Mouse (Mus musculus): Measurements from ENCODE around the gene Mfsd4a.
A peak's percentile ranks its signal among the peaks of the same experiment; 100 is the strongest.

Mfsd4a gene

GRCm38 (mm10) chr1:132014800-132015199, 53.1 kb downstream of the Mfsd4a start:
- DNase-seq, result no peak

DNA sequence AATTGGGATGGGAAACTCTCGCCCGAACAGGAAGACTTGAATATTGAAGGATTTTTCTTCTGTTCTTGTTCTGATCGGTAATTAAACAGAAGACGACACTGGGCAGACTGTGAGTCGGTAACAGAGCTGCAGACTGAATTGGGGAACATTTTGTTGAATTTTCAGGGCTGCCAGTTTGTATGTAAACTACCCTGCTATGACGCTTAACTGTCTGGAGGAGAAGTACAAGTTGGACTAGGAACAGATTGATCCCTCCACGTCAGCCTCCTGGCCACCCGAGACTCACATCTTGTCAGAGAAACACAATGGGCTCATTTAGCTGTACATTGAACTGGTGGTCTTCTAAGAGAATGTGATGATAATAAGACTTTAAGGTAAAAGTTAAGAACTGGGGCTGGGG, 55.0 kb downstream of the Mfsd4a start:
- no peak for DNase-seq

DNA sequence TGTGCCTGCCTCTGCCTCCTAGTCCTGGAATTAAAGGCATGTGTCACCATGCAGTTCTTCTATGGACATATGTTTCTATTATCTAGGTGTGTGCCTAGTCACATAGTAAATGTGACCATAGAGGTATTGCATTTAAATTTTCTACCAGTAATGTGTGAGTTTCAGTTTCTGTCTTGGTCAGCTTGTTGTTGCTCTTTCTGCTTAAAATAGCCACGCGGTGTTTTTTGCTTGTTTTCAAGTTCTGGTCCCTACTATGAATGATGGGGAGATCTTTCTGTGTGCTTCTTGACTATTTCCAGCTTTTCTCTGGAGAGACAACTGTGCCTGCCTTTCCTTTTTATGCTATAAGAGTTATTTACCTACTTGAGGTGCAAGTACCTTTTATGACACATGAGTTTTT, 56.1 kb downstream of the Mfsd4a start:
- DNase-seq, result no peak

DNA sequence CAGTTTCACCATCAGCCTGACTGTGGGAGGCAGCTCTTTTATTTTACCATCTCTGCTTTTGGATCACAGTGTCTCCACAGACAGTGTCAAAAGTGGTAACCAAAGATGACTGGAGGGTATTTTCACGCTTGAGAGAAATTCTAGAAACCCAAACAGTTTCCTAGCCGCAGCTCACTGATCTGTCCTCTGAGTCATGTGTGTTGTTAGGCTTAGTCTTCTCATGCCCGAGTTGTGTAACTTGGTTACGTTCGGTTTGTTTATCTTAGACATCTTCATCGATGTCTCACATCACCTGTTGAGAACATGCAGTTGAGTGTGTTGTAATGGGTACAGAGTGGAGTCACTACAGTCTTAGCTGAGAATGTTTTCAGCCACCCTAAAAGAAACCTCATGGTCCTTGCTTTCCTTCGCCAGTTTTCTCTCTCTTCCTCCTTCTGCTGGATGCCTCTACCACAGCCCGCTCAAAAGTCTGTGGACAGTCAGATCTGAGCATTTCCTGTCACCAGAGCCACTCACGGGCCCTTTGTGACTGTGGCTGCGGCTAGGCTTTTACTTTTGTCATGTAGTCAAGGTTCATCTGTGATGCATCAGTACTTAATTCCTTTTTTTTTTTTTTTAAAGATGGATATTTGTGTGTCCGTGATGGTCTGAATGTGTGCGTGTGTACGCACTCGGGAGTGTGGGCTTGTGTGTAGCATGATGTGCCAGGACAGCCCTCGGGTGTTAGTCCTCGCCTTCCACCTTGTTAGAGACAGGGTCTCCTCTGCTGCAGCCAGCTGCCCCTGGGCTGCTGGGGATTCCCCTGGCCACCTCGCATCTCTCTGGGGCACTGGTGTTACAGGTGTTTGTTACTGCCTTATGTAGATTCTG, 57.0 kb downstream of the Mfsd4a start:
- DNase-seq, result peak in 1 of 2 experiments; percentile 36

- no peak for DNase-seq
Observed at GRCm38 (mm10) chr1:132008881-132009644, 58.8 kb downstream of the Mfsd4a start.

GRCm38 (mm10) chr1:132007828-132008827, 59.7 kb downstream of the Mfsd4a start:
- DNase-seq, result peak; percentile 90 to 92

- peak; percentile 94 to 96 for DNase-seq
Observed at GRCm38 (mm10) chr1:132007282-132007815, 60.5 kb downstream of the Mfsd4a start, which contains the start of gene Elk4. Gene Elk4 (plus strand): TSS chr1:132007607.

DNA sequence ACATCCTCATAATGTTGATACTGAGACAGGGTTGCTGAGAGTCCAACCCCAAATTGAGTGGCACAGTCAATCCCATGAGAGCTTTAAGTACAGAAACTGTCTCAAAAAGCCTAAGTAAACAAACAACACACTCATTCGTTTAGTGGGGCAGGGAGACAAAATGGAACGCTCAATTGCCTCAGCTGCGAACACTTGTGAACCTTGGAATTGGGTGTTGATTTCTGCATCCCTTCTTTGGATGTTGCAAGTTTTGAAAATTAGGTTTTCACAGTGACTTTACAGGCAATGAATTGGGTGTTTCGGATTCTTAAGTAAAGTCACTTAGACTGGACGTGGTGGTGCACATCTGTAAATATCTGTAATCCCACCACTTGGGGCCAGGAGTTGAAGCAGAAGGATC, 61.1 kb downstream of the Mfsd4a start:
- DNase-seq, result no peak

- DNase-seq, result peak; percentile 46 to 53
Observed at GRCm38 (mm10) chr1:132006046-132006445, 61.8 kb downstream of the Mfsd4a start.

- no peak for DNase-seq
Observed at GRCm38 (mm10) chr1:132005466-132005865, 62.4 kb downstream of the Mfsd4a start.

DNA sequence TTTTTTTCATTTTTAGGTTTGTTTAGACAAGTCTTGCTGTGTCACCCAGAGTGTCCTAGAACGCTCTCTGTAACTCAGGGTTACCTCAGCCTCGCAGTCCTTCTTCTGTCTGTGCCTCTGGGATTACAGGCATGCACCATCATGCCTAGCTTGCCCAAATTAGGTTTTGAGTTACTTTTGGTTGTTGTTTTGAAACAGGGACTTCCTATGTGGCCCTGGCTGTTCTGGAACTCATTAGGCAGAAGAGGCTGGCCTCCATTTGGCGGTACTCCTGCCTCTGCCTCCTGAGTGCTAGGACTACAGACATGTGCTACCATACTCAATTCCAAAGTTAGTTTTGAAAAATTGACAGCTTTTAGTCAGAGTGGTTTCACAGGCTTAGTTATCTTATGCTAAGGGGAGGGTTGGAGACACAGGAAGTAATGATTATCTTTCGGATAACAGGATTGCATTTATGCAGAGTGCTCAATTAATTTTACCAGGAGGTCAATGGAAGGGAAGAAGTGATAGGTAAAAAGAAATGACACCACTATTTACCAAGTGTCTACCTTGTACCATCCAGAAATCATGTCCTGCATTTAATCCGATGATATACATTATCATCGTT, 63.2 kb downstream of the Mfsd4a start:
- no peak for DNase-seq

- no peak for DNase-seq
Observed at GRCm38 (mm10) chr1:132003817-132004216, 64.0 kb downstream of the Mfsd4a start.

DNA sequence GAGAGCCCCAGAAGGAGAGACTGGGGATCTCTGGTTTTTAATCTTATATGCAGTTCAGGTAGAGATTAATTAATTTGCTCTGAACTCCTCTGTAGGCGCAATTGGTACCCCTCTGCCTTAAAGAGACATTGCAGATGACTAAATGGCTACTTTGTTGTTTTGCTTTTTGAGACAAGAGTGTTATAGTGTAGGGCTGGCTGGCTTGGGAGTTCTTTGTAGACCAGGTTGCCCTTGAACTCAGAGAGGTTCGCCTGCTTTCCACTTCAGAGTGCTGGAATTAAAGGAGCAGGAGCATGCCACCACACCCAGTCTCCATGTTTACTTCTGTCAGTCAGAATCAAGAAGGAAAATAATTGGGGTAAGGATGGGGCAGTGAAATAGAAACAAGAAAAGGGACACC, 64.8 kb downstream of the Mfsd4a start:
- no peak for DNase-seq

DNA sequence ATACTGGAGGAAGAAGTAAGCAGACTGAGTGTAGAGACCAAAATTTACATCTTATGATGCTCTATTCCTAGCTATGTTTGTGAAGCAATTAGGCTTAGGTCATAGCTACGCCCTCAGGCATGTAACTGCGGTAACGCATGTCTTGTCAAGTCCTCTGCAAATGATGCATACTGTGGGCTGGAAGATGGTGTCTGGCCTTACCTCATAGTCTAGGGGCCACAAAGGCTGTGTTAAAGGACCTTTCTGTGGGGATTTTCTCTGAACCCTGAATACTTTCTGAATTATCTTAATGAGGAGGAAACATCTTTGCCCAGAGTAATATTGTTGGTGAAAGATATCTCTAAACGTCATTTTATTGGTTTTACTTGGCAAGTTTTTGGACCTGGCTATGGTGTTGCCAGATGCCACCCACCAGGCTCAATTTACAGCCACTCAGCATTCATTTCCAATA, 66.0 kb downstream of the Mfsd4a start:
- DNase-seq, result no peak

DNA sequence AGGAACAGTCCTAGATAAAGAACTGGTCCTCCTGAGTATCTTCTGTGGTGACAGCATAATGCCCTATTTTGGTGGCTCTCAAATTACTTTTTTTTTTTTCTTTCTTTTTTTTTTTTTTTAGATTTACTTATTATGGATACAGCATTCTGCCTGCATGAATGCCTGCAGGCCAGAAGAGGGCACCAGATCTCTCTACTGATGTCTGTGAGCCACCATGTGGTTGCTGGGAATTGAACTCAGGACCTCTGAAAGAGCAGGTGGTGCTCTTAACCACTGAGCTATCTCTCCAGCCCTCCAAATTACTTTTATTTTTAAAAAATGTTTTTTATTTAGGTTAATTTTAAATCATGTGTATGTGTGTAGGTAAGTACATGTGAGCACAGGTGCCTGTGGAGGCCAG, 67.4 kb downstream of the Mfsd4a start:
- no peak for DNase-seq

DNA sequence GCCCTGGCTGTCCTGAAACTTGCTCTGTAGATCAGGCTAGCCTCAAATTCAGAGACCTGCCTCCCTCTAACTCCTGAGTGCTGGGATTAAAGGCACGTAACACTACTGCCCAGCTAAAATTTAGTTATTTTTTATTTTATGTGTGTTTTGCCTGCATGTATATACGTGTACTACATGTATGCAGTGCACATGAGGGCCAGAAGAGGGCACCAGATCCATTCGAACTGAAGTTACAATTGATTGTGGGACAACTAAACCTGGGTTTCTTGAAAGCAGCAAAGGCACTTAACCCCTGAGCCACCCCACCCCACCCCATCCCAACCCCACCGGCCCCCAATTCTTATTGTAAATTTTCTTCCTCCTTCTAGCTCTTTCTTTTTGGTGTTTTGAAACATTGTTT, 72.8 kb downstream of the Mfsd4a start:
- DNase-seq, result peak in 1 of 2 experiments; percentile 75

GRCm38 (mm10) chr1:131993169-131994040, 74.5 kb downstream of the Mfsd4a start:
- DNase-seq, result no peak

DNA sequence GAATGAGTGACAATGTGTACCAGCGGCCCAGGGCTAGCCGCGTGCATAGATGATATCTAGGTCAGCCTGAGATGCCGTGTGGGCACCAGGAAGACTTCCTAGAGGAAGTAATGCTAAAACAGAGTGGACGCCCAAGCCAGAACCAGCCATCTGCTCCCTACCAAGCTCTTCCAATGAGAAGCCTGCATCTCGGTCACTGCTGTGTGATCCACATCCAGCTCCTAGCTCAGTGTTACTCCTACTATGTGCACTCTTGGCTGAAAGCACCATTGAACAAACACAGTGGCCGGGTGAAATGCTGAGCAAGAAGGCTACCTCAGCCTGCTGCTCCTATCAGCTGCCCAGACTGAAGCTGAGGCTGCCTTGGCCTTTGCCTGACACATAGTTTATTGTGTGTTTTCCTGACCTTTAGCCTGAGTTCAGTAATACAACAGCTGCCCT, 75.3 kb downstream of the Mfsd4a start:
- no peak for DNase-seq

DNA sequence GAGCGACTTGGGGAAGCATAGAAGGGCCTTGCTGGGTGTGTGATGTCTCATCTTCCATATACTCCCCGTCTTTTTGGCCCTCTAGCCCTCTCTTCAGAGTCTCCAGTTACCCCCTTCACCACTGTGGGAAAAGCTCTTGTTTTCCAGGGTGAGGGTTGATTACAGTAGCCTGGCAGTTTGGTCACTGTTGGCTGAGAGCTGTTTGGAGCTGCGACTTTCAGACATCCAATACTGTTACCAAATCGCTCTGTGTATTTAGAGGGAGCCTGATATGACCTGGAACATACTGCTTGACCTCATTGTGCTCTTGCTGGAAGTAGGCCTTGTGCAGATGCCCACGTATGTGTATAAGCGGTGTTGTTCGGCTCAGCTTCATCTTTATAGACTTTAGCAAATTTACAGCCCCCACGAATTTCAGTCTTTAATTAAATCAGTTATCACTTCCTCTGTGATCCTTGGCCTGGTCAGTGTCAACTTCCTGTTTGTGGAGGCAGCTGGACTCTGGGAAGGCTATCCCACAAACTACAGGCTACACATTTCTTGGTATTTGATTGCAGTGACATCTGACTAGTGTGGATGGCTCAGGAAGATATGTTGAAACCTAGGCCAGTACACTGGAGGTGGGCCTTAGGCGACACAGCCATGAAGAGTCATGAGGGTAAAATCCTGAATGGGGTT, 77.6 kb downstream of the Mfsd4a start:
- DNase-seq, result no peak

- no peak for DNase-seq
Observed at GRCm38 (mm10) chr1:131989476-131989875, 78.4 kb downstream of the Mfsd4a start.
